Mouse (Mus musculus): ENCODE measurements around the gene Diras1. TPM values are rescaled to one million over a fixed set of nuclear protein-coding genes. Genes with fewer than 3 reads are reported as not detected.

Gene Diras1
- total RNA-seq, 2 experiments from 2014 or later, result 0.51 TPM; not detected in 1

GRCm38 (mm10) chr10:80970159-80970558, 55.3 kb downstream of the Diras1 start:
- DNase-seq, result no peak

Other genes with a start within 250 kb of the Diras1 start
- gene Sf3a2, start 227.5 kb downstream of the Diras1 start, total RNA-seq (2021), result 10 to 100 TPM; 24.0 to 24.9 TPM
- 10 to 100 TPM; 22.4 to 27.3 TPM for gene Plekhj1, start 227.0 kb downstream of the Diras1 start, total RNA-seq (2021)
- under 1 TPM; 0.20 to 0.21 TPM for gene Amh, start 220.4 kb downstream of the Diras1 start, total RNA-seq (2021)
- 100 to 1,000 TPM; 395 to 415 TPM for gene Jsrp1, start 212.2 kb downstream of the Diras1 start, total RNA-seq (2021)
- gene Oaz1, start 199.0 kb downstream of the Diras1 start, total RNA-seq (2021), result 100 to 1,000 TPM; 651 to 657 TPM
- gene Lingo3, start 181.6 kb downstream of the Diras1 start, total RNA-seq (2021), result 10 to 100 TPM; 13.3 to 15.5 TPM
- 10 to 100 TPM; 19.0 to 22.3 TPM for gene Lsm7, start 170.5 kb downstream of the Diras1 start, total RNA-seq (2021)
- 10 to 100 TPM; 21.7 to 23.6 TPM for gene Sppl2b, start 170.4 kb downstream of the Diras1 start, total RNA-seq (2021)
- gene Tmprss9, start 153.8 kb downstream of the Diras1 start, total RNA-seq (2021), result not detected
- 100 to 1,000 TPM; 114 to 125 TPM for gene Timm13, start 124.7 kb downstream of the Diras1 start, total RNA-seq (2021)
- 1 to 10 TPM; 3.7 to 5.1 TPM for gene Lmnb2, start 107.4 kb downstream of the Diras1 start, total RNA-seq (2021)
- 10 to 100 TPM; 12.7 to 30.0 TPM for gene Gadd45b, start 95.6 kb downstream of the Diras1 start, total RNA-seq (2021)
- gene Gng7, start 10.7 kb downstream of the Diras1 start, total RNA-seq (2021), result 1 to 10 TPM in 1 of 2 experiments, under 1 TPM in 1; 0.61 to 1.1 TPM
- 10 to 100 TPM; 13.5 to 13.9 TPM for gene Slc39a3, start 11.8 kb upstream of the Diras1 start, total RNA-seq (2021)
- gene Sgta, start 34.5 kb upstream of the Diras1 start, total RNA-seq (2021), result 10 to 100 TPM; 82.2 to 85.2 TPM
- gene Thop1, start 44.4 kb upstream of the Diras1 start, total RNA-seq (2021), result 10 to 100 TPM; 18.5 to 22.9 TPM
- under 1 TPM; 0.10 to 0.83 TPM for gene Creb3l3, start 73.2 kb upstream of the Diras1 start, total RNA-seq (2021)
- 100 to 1,000 TPM; 149 to 161 TPM for gene Map2k2, start 80.3 kb upstream of the Diras1 start, total RNA-seq (2021)
- 10 to 100 TPM; 21.4 to 22.3 TPM for gene Zbtb7a, start 109.6 kb upstream of the Diras1 start, total RNA-seq (2021)
- 10 to 100 TPM; 11.7 to 14.2 TPM for gene Pias4, start 142.3 kb upstream of the Diras1 start, total RNA-seq (2021)
- 100 to 1,000 TPM; 838 to 862 TPM for gene Eef2, start 151.0 kb upstream of the Diras1 start, total RNA-seq (2021)
- 10 to 100 TPM; 22.3 to 22.4 TPM for gene Dapk3, start 157.3 kb upstream of the Diras1 start, total RNA-seq (2021)
- gene 4930442H23Rik, start 158.2 kb upstream of the Diras1 start, total RNA-seq (2021), result not detected
- gene Nmrk2, start 176.4 kb upstream of the Diras1 start, total RNA-seq (2021), result 10 to 100 TPM; 41.1 to 57.7 TPM
- gene Atcay, start 205.2 kb upstream of the Diras1 start, total RNA-seq (2021), result not detected
- 1 to 10 TPM; 1.9 to 3.0 TPM for gene Zfr2, start 207.5 kb upstream of the Diras1 start, total RNA-seq (2021)
- under 1 TPM; 0.13 to 0.23 TPM for gene Matk, start 227.3 kb upstream of the Diras1 start, total RNA-seq (2021)
- 10 to 100 TPM; 87.0 to 90.0 TPM for gene Mrpl54, start 241.3 kb upstream of the Diras1 start, total RNA-seq (2021)
- gene Apba3, start 241.3 kb upstream of the Diras1 start, total RNA-seq (2021), result 100 to 1,000 TPM; 102 to 106 TPM

Measured in gastrocnemius, postnatal 25 days (tissue).